Mouse (Mus musculus) liver, adult 2 months (tissue): ENCODE results near the gene Maml1.

Experiments
- CTCF ChIP-seq: fragments of 200-500 bp; IDR thresholded peaks from 2 replicates; pipeline ENCODE4 v1.5.1; 2011; ENCODE audit warnings: low read depth, low read length, control low read depth
- POLR2A ChIP-seq: fragments of 200-500 bp; IDR thresholded peaks from 2 replicates; pipeline ENCODE4 v1.6.1; 2011; ENCODE audit warnings: low read length, control low read depth; ENCODE audit not compliant: insufficient read depth; ENCODE audit errors: extremely low read depth

- TF ChIP-seq CTCF (no peak), POLR2A (no peak)
These were observed 76.5 kb downstream of the Maml1 start for GRCm38 (mm10) chr11:50215633-50216032.
